22 mouse cellular contexts compared by ENCODE assay signal in the genomic region with DNA sequence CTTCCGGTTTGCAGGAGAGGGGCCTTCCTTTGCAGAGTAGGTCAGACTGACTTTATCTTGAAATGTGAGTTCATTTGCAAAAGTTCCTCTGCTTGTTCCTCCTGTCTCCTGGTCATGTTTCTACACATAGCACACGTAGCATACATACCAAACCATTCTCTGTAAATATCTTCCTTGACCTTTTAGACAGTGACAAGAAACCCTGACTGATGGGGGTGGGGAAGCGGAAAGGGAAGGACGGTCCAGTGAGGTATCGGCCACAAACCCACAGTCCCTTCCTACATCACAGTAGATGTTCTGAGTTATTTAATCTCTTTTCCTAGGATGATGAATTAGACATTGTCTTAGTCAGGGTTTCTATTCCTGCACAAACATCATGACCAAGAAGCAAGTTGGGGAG. TPM values are rescaled to one million over a fixed set of nuclear protein-coding genes. Genes with fewer than 3 reads are reported as not detected.
"Had no signal": no experiment of that assay in that cellular context is flagged by ENCODE, and none has a peak within 500 bp of the region (broad histone marks: within the 10 kb centered on the region; RNA-seq: fewer than 3 reads in every experiment).

No protein-coding gene starts in this region.

- H3K27ac ChIP-seq: limb, embryonic 12.5 days; limb, embryonic 15.5 days; liver, embryonic 14.5 days; midbrain, embryonic 12.5 days; midbrain, embryonic 15.5 days; stomach, embryonic 15.5 days had no signal

- H3K9ac ChIP-seq: limb, embryonic 12.5 days; limb, embryonic 15.5 days; liver, embryonic 14.5 days; liver, postnatal 0 days; lung, embryonic 14.5 days; midbrain, embryonic 12.5 days; midbrain, embryonic 15.5 days; stomach, embryonic 15.5 days had no signal

- DNase-seq: kidney, adult 11 months; kidney, adult 9 months; kidney, postnatal 14 days; kidney, postnatal 4 days; left cerebral cortex, postnatal 4 days; liver, postnatal 0 days; lung, embryonic 14.5 days; lung, postnatal 36 days; retina, postnatal 1 day; right cerebral cortex, postnatal 25 days; spleen, adult 18-20 months; thymus, postnatal 36 days had no signal

- H3K4me1 ChIP-seq: limb, embryonic 12.5 days; limb, embryonic 15.5 days; midbrain, embryonic 12.5 days; midbrain, embryonic 15.5 days; stomach, embryonic 15.5 days had no signal

- ATAC-seq: liver, postnatal 0 days; lung, postnatal 0 days; midbrain, embryonic 15.5 days had no signal

- H3K36me3 ChIP-seq: limb, embryonic 12.5 days; limb, embryonic 15.5 days; midbrain, embryonic 12.5 days; midbrain, embryonic 15.5 days; stomach, embryonic 15.5 days had no signal

- H3K9me3 ChIP-seq: limb, embryonic 15.5 days; midbrain, embryonic 12.5 days; midbrain, embryonic 15.5 days; stomach, embryonic 15.5 days had no signal

- H3K4me2 ChIP-seq: limb, embryonic 12.5 days; limb, embryonic 15.5 days; liver, embryonic 11.5 days; lung, embryonic 14.5 days; midbrain, embryonic 12.5 days; midbrain, embryonic 15.5 days; stomach, embryonic 15.5 days had no signal

- H3K27me3 ChIP-seq: limb, embryonic 12.5 days; limb, embryonic 15.5 days; midbrain, embryonic 12.5 days; midbrain, embryonic 15.5 days; stomach, embryonic 15.5 days had no signal

- H3K4me3 ChIP-seq: limb, embryonic 12.5 days; limb, embryonic 15.5 days; midbrain, embryonic 12.5 days; midbrain, embryonic 15.5 days; stomach, embryonic 15.5 days had no signal

RNA-seq across cellular contexts. Expression of a gene that starts 27.3 kb away (rescaled TPM):
- total RNA-seq: layer of hippocampus, adult 18-20 months had no signal
- polyA plus RNA-seq: midbrain, embryonic 12.5 days; neural tube, embryonic 11.5 days had no signal
